In the genomic region with DNA sequence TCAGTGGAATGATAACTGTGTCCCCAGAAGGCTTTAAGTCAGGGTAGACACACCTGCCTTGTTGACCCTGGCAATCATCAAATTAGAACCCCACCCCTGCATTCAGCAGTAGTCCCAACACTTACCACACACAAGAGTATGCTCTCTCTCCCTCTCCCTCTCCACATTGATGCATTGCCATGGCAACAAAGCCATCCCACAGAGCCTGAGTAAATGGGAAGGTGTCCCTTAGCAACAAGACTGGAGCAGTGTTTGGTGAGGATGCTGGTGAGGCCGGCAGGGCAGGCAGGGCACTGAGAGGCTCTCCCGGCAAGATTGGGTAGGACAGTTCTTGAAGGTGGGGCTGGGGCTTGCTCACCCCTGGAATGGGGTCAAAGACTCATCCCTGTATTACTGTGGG, we compare ENCODE assay signal across 12 mouse cellular contexts. TPM values are rescaled to one million over a fixed set of nuclear protein-coding genes. Genes with fewer than 3 reads are reported as not detected.
DNase-seq lines count a peak whose midpoint lies in the region; ATAC-seq lines count a peak whose summit lies in the region.
"Had no signal": no experiment of that assay in that cellular context is flagged by ENCODE, and none has a peak within 500 bp of the region (broad histone marks: within the 10 kb centered on the region; RNA-seq: fewer than 3 reads in every experiment).

No protein-coding gene starts in this region.

- peak; percentile 75 for ATAC-seq in forebrain, embryonic 13.5 days
- peak; percentile 87 for ATAC-seq in neural tube, embryonic 14.5 days (ENCODE audit: low read depth)
- ATAC-seq in megakaryocyte, adult 5-6 weeks (ENCODE audit: poor library complexity, severe bottlenecking): no peak
- ATAC-seq: Patski had no signal

- peaks cover 22% of the 10 kb centered on the region for H3K4me1 ChIP-seq in forebrain, embryonic 13.5 days
- peaks cover 6% of the 10 kb centered on the region; the same call in 1 of the 2 replicates for H3K4me1 ChIP-seq in neural tube, embryonic 14.5 days (ENCODE audit: control insufficient read depth, insufficient read depth, low read length)

- H3K27me3 ChIP-seq in forebrain, embryonic 13.5 days: peaks cover 10% of the 10 kb centered on the region
- no peaks in the 10 kb centered on the region for H3K27me3 ChIP-seq in neural tube, embryonic 14.5 days (ENCODE audit: control insufficient read depth, insufficient read depth, low read length)
- H3K27me3 ChIP-seq: Patski had no signal

- no peaks in the 10 kb centered on the region for H3K36me3 ChIP-seq in forebrain, embryonic 13.5 days (ENCODE audit: poor library complexity, severe bottlenecking)
- no peaks in the 10 kb centered on the region for H3K36me3 ChIP-seq in neural tube, embryonic 14.5 days (ENCODE audit: control insufficient read depth, insufficient read depth, low read length)
- H3K36me3 ChIP-seq: liver, embryonic 15.5 days had no signal

- no peak overlapping the region for H3K27ac ChIP-seq in forebrain, embryonic 13.5 days
- no peak overlapping the region for H3K27ac ChIP-seq in neural tube, embryonic 14.5 days (ENCODE audit: low read depth, low read length)
- H3K27ac ChIP-seq: liver, embryonic 15.5 days had no signal

- no peaks in the 10 kb centered on the region for H3K9me3 ChIP-seq in forebrain, embryonic 13.5 days (replicated peaks)
- no peaks in the 10 kb centered on the region for H3K9me3 ChIP-seq in neural tube, embryonic 14.5 days (ENCODE audit: control insufficient read depth, low read length)
- H3K9me3 ChIP-seq: liver, embryonic 15.5 days had no signal

- 0 out of 2 replicates have a peak overlapping the region, but pooled peaks have one; percentile 2 for H3K9ac ChIP-seq in forebrain, embryonic 13.5 days
- no peak overlapping the region for H3K9ac ChIP-seq in neural tube, embryonic 14.5 days (replicated peaks; ENCODE audit: low read depth, low read length)
- H3K9ac ChIP-seq: liver, embryonic 15.5 days had no signal

- DNase-seq in ZHBTc4 (ENCODE audit: low read depth, low spot score): peak; percentile 51
- DNase-seq in layer of hippocampus, adult 9-11 months: peak; percentile 83
- DNase-seq in lung, postnatal 25 days (ENCODE audit: low spot score): no peak
- DNase-seq in adrenal gland, adult (ENCODE audit: inconsistent age in 2 of 2, low spot score in 1 of 2): no peak
- DNase-seq: cerebellum, postnatal 36 days; heart, adult 18-20 months; kidney, adult 2 months had no signal

- WGBS in forebrain, embryonic 13.5 days: 0% methylated on average over 2 of the region's 2 CpGs
- WGBS in neural tube, embryonic 14.5 days: 12% methylated on average over 2 of the region's 2 CpGs

- H3K4me3 ChIP-seq in forebrain, embryonic 13.5 days: no peak overlapping the region
- H3K4me3 ChIP-seq in neural tube, embryonic 14.5 days (ENCODE audit: low read depth, low read length): no peak overlapping the region
- H3K4me3 ChIP-seq: liver, embryonic 15.5 days had no signal

- H3K4me2 ChIP-seq in forebrain, embryonic 13.5 days: no peak overlapping the region
- H3K4me2 ChIP-seq in neural tube, embryonic 14.5 days (ENCODE audit: low read depth, low read length): no peak overlapping the region
- H3K4me2 ChIP-seq: liver, embryonic 15.5 days had no signal

RNA-seq across cellular contexts. Expression of gene Cdk18, which starts 4.7 kb away (rescaled TPM):
- polyA plus RNA-seq in forebrain, embryonic 13.5 days (2015; fragmentation: Nextera tagmentation; extraction: Ambion mirVana): 0.23 and 0.59 TPM in 2 replicates
- 0.36 and 0.42 TPM in 2 replicates for polyA plus RNA-seq in neural tube, embryonic 14.5 days (2014; fragmentation: Nextera tagmentation; extraction: Ambion mirVana)
- 0.14 TPM in 1 of 2 replicates, not detected in the other for total RNA-seq in megakaryocyte, adult 5-6 weeks (2015)
- 0.04 TPM in 1 of 2 replicates, not detected in the other for total RNA-seq in megakaryocyte, adult 5-6 weeks (2017)

RNA-seq across cellular contexts. Expression of gene Lemd1, which starts 47.0 kb away (rescaled TPM):
- 14.3 and 17.0 TPM in 2 replicates for polyA plus RNA-seq in forebrain, embryonic 13.5 days (2015; fragmentation: Nextera tagmentation; extraction: Ambion mirVana)
- 21.0 and 25.3 TPM in 2 replicates for polyA plus RNA-seq in neural tube, embryonic 14.5 days (2014; fragmentation: Nextera tagmentation; extraction: Ambion mirVana)
- total RNA-seq in megakaryocyte, adult 5-6 weeks (2015): not detected in 2 replicates
- not detected in 2 replicates for total RNA-seq in megakaryocyte, adult 5-6 weeks (2017)
- total RNA-seq: heart, adult 18-20 months had no signal
- polyA plus RNA-seq: kidney, adult 2 months; liver, embryonic 15.5 days had no signal

RNA-seq across cellular contexts. Expression of gene AC124108.1, which starts 47.0 kb away (rescaled TPM):
- polyA plus RNA-seq in forebrain, embryonic 13.5 days (2015; fragmentation: Nextera tagmentation; extraction: Ambion mirVana): 3.4 and 3.9 TPM in 2 replicates
- 3.6 and 3.8 TPM in 2 replicates for polyA plus RNA-seq in neural tube, embryonic 14.5 days (2014; fragmentation: Nextera tagmentation; extraction: Ambion mirVana)
- not detected in 2 replicates for total RNA-seq in megakaryocyte, adult 5-6 weeks (2015)
- total RNA-seq in megakaryocyte, adult 5-6 weeks (2017): not detected in 2 replicates
- polyA plus RNA-seq: kidney, adult 2 months; liver, embryonic 15.5 days had no signal

Comparison
In these comparisons a context has a peak if more than half of its experiments do, and no peak if none do; other contexts are left out.
1. DNase-seq: peak in ZHBTc4 (single experiment) and layer of hippocampus, adult 9-11 months (single experiment); none in lung, postnatal 25 days (single experiment) and adrenal gland, adult (0 of 2).